Mouse (Mus musculus) C2C12 (cell line): ENCODE measurements around the gene Mrpl12.

Source experiments
- CEBPB ChIP-seq: IDR thresholded peaks from one replicate; pipeline ENCODE4 v1.6.1; 2011; ENCODE audit warnings: low read depth, mild to moderate bottlenecking, control low read depth, moderate library complexity
- CTCF ChIP-seq: IDR thresholded peaks from one replicate; pipeline ENCODE4 v1.5.1; 2011; ENCODE audit not compliant: control insufficient read depth, insufficient read depth, insufficient read length
- MAX ChIP-seq: IDR thresholded peaks from one replicate; pipeline ENCODE4 v1.6.1; 2011; ENCODE audit warnings: mild to moderate bottlenecking, control low read depth
- MYOG ChIP-seq: IDR thresholded peaks from one replicate; pipeline ENCODE4 v1.6.1; 2011; ENCODE audit not compliant: control insufficient read depth, insufficient read length; ENCODE audit errors: extremely low read depth
- USF1 ChIP-seq: IDR thresholded peaks from one replicate; pipeline ENCODE4 v1.6.1; 2011; ENCODE audit warnings: low read depth, mild to moderate bottlenecking, control low read depth, moderate library complexity

GRCm38 (mm10) chr11:120472052-120472451, 12.4 kb upstream of the Mrpl12 start:
- TF ChIP-seq CTCF (no peak), MAX (no peak), MYOG (no peak), CEBPB (no peak), USF1 (no peak)
